8 mouse cellular contexts compared by ENCODE assay signal in genomic region chr10:85598093-85598599, GRCm38 (mm10).
DNase-seq lines count a peak whose midpoint lies in the region; ATAC-seq and TF ChIP-seq lines count a peak whose summit lies in the region.

No protein-coding gene starts in this region.

- ATAC-seq in intestine, embryonic 14.5 days (replicated peaks; ENCODE audit: low FRiP score, low TSS enrichment, low read depth) = peak; percentile 47; the same call in 1 of the 2 replicates
- no peak for ATAC-seq in liver, embryonic 13.5 days (ENCODE audit: low read depth)

- H3K4me3 ChIP-seq in layer of hippocampus, adult 2 months = peak overlapping the region; percentile 49
- H3K4me3 ChIP-seq in intestine, embryonic 14.5 days (ENCODE audit: low read depth, low read length) = peak overlapping the region; percentile 41
- 0 out of 2 replicates have a peak overlapping the region, but pooled peaks have one; percentile 30 for H3K4me3 ChIP-seq in liver, embryonic 13.5 days (replicated peaks)
- H3K4me3 ChIP-seq in thymus, adult 2 months (ENCODE audit: control insufficient read depth, insufficient read depth, low read length) = no peak overlapping the region

- H3K27ac ChIP-seq in layer of hippocampus, adult 2 months = 0 out of 2 replicates have a peak overlapping the region, but pooled peaks have one; percentile 25
- no peak overlapping the region for H3K27ac ChIP-seq in intestine, embryonic 14.5 days (ENCODE audit: low read depth)
- H3K27ac ChIP-seq in liver, embryonic 13.5 days = no peak overlapping the region
- no peak overlapping the region for H3K27ac ChIP-seq in thymus, adult 2 months (ENCODE audit: control insufficient read depth, insufficient read depth, low read length)

- peak overlapping the region; percentile 97 for H3K4me2 ChIP-seq in intestine, embryonic 14.5 days (ENCODE audit: low read length)
- H3K4me2 ChIP-seq in liver, embryonic 13.5 days = peak overlapping the region; percentile 52

- H3K9ac ChIP-seq in intestine, embryonic 14.5 days (ENCODE audit: low read length) = peak overlapping the region; percentile 42; the same call in 1 of the 2 replicates
- H3K9ac ChIP-seq in liver, embryonic 13.5 days = no peak overlapping the region

- 34% methylated on average over 9 of the region's 9 CpGs for WGBS in intestine, embryonic 14.5 days
- WGBS in liver, embryonic 13.5 days (ENCODE audit: insufficient replicate concordance) = 33% methylated on average over 9 of the region's 9 CpGs
- 68% methylated on average over 9 of the region's 9 CpGs for WGBS in thymus, adult 2 months

- no peaks in the 10 kb centered on the region for H3K27me3 ChIP-seq in intestine, embryonic 14.5 days (replicated peaks; ENCODE audit: control insufficient read depth, insufficient read depth, low read length)
- H3K27me3 ChIP-seq in liver, embryonic 13.5 days = peaks cover 18% of the 10 kb centered on the region
- no peaks in the 10 kb centered on the region; the same call in 1 of the 2 replicates for H3K27me3 ChIP-seq in thymus, adult 2 months (ENCODE audit: control insufficient read depth, insufficient read depth, low read length)

- H3K9me3 ChIP-seq in intestine, embryonic 14.5 days (ENCODE audit: control insufficient read depth, low read length) = no peaks in the 10 kb centered on the region
- no peaks in the 10 kb centered on the region for H3K9me3 ChIP-seq in liver, embryonic 13.5 days (replicated peaks)

- TF ChIP-seq CTCF in layer of hippocampus, adult 2 months (conservative IDR thresholded peaks at IDR 0.05) = no peak
- no peak for TF ChIP-seq CTCF in thymus, adult 2 months (IDR thresholded peaks at IDR 0.05; ENCODE audit: borderline replicate concordance, control insufficient read depth, extremely low read depth, insufficient read depth, low read length, poor library complexity)

- intact Hi-C loops in gastrocnemius, postnatal 36 days (cut with DNase I) = no loop called here

- no peaks in the 10 kb centered on the region for H3K36me3 ChIP-seq in intestine, embryonic 14.5 days (ENCODE audit: control insufficient read depth, insufficient read depth, low read length)
- H3K36me3 ChIP-seq in liver, embryonic 13.5 days = no peaks in the 10 kb centered on the region
- no peaks in the 10 kb centered on the region for H3K36me3 ChIP-seq in thymus, adult 2 months (ENCODE audit: control insufficient read depth, insufficient read depth, low read length)

- DNase-seq in layer of hippocampus, adult 2 months (ENCODE audit: low spot score in 2 of 2) = peak; percentile 21 to 27
- DNase-seq in layer of hippocampus, postnatal 25 days (ENCODE audit: extremely low spot score in 1 of 2, low spot score in 1 of 2) = no peak
- DNase-seq in cerebellum, postnatal 36 days = peak; percentile 51 to 60
- peak; percentile 17 to 28 for DNase-seq in gastrocnemius, postnatal 36 days
- DNase-seq in intestine, embryonic 14.5 days (ENCODE audit: low spot score) = peak; percentile 55
- no peak for DNase-seq in liver, embryonic 13.5 days
- peak; percentile 78 to 85 for DNase-seq in right cerebral cortex, postnatal 10 days (ENCODE audit: low spot score in 2 of 2)
- no peak for DNase-seq in thymus, adult 2 months

- no peak for TF ChIP-seq POLR2A in thymus, adult 2 months (IDR thresholded peaks at IDR 0.05; ENCODE audit: control insufficient read depth, extremely low read depth, insufficient read depth, low read length, poor library complexity)

- no peaks in the 10 kb centered on the region; the same call in 1 of the 2 replicates for H3K4me1 ChIP-seq in intestine, embryonic 14.5 days (replicated peaks; ENCODE audit: control insufficient read depth, insufficient read depth, low read length)
- no peaks in the 10 kb centered on the region; the same call in 1 of the 2 replicates for H3K4me1 ChIP-seq in liver, embryonic 13.5 days (replicated peaks)
- H3K4me1 ChIP-seq in thymus, adult 2 months (replicated peaks; ENCODE audit: control insufficient read depth, insufficient read depth, low read length) = no peaks in the 10 kb centered on the region

Comparison
In these comparisons a context has a peak if more than half of its experiments do, and no peak if none do; other contexts are left out.
1. DNase-seq: peak in layer of hippocampus, adult 2 months (2 of 2), cerebellum, postnatal 36 days (2 of 2), gastrocnemius, postnatal 36 days (2 of 2), intestine, embryonic 14.5 days (single experiment) and right cerebral cortex, postnatal 10 days (2 of 2); none in layer of hippocampus, postnatal 25 days (0 of 2), liver, embryonic 13.5 days (single experiment) and thymus, adult 2 months (single experiment).